Mouse (Mus musculus) heart, adult 9 months (tissue): ENCODE results near the gene Uqcrc2.

ENCODE experiments used
- DNase-seq, 2 experiments: peaks; one replicate each; pipeline ENCODE4 v3.0.0; 2022; ENCODE audit warnings: low spot score in 2 of 2

Gene Uqcrc2

DNA sequence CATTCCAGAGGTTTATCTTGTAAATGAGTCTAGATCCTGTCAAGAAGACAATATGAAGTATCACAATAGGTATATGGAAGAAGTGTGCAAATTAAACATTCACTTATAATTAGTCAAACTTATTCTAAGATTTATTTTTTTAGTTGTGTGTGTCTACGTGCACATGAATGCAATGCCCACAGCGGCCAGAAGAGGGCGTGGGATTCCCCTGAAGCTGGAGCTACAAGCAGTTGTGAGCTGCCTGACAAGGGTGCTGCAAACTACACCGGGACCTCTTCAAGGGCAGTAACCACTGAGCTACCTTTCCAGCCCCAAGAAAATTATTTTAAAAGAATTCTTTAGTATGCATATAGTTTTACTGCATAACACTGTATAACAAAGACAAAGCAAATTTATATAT lies 55.7 kb downstream of the Uqcrc2 start:
- no peak for DNase-seq

DNA sequence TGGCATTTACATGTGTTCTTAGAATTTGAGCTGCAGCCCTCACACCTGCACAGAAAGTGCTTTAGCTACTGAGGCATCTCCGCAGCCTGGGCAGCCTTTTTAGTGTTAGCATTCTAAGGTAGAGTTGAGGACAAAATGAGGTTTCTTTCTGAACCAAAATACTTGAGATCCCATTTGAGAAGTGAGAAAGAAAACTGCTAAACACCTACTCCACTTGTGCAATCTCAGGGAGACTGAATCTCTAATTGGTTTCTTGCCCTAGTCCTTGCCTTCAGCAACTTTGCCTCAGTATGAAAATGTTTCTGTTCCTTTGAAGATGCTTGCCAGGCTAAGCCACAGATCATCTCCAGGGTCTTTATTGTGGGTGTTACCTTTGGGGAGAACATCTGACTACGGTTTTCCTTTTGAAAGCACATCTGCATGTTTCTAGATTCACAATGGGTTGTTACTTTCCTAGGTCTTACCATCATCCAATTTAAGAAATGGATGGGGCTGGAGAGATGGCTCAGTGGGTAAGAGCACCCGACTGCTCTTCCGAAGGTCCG lies 58.9 kb downstream of the Uqcrc2 start:
- no peak for DNase-seq

GRCm38 (mm10) chr7:120695196-120695595 lies 60.2 kb downstream of the Uqcrc2 start:
- no peak for DNase-seq

GRCm38 (mm10) chr7:120695641-120696040 lies 60.7 kb downstream of the Uqcrc2 start:
- DNase-seq: no peak

DNA sequence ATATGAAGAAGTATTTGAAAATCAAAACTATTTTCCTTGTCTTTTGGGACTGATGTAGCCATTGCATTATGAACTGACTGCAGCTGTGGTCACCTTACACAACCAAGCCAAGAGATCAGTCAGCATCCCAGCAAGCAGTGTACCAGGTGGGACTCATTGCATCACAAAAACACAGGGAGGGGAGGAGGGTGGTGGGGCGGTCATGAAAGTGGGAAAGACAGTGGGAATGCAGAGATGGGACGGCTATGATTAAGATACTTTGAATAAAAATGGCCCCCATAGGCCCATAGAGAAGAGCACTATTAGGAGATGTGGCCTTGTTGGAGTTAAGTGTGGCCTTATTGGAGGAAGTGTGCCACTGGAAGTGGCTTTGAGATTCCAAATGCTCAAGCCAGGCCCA lies 61.4 kb downstream of the Uqcrc2 start:
- DNase-seq: no peak

GRCm38 (mm10) chr7:120699586-120699985 lies 64.6 kb downstream of the Uqcrc2 start:
- DNase-seq: no peak

DNA sequence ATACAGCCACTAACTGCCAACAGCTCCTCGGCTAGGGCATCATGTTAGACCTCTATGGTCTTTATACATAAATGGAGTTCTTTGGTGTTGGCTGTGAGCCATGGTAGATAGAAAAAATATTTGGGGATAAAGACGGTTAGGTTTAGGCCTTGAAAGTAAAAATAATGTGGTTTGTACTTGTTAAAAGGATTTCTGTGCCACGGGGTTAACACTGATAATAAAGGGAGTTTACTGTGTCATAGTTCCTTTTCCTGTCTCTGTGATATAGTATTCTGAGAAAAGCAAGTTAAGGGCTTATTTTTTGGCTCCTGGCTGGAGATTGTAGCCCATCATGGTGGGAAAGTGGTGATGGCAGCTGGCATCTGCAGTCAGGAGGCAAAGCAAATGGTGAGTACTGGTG lies 68.9 kb downstream of the Uqcrc2 start:
- DNase-seq: no peak
